Mouse (Mus musculus) urinary bladder, postnatal 25 days (tissue): Measurements from ENCODE around the gene Fam104a.
A peak's percentile ranks its signal among the peaks of the same experiment; 100 is the strongest.

Experiments used
- DNase-seq: peaks from one replicate; pipeline ENCODE4 v3.0.0; 2022; ENCODE audit warnings: low spot score

Gene Fam104a

DNA sequence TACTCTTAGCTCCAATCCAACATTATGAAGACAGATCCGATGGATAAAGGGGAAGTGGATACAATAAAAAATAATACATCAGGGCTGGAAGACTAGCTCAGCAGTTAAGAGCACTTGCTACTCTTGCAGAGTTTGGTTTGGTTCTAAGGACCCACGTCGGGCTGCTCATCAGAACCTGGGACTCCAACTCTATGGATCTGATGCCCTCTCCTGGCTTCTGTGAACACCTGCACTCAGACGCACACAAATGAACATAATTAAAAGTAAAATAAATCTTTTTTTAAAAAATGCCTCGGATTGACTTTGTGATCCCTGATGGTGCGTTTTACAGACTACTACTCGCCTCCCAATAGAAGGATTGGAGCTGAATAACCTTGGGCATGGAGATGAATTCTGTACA lies 53.3 kb downstream of the Fam104a start:
- no peak for DNase-seq

DNA sequence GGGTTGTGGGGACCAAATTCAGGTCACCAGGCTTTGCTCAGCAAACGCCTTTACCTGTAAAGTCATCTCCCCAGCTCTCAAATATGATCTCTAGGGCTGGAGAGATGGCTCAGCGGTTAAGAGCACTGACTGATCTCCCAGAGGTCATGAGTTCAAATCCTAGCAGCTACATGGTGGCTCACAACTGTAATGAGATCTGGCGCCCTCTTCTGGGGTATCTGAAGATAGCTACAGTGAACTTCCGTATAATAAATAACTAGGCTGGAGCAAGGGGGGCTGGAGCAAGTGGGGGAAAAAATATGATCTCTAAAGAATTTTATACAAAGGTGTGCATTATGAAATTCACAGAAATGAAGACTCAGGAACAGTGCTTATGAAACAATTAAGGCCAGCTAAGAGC lies 56.2 kb downstream of the Fam104a start:
- DNase-seq = no peak

DNA sequence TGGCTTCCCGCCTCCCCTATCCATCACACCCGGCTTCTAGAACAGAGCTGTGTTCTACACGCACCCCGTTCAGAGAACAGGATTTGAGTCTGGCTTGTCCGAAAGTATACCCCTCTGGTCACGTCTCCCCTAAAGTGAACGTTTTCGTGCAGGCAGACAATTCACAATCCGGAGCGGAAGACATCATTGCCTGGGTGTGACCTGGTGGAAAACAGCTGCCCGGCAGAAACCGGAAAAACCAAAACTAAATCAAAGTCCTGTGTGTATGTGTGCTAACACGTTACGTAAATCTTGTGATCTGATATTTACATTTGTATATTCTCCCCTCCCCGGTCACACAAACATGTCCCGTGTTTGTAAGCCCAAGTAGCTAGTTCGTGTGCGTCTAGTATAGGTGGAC lies 58.5 kb downstream of the Fam104a start:
- DNase-seq = no peak

DNA sequence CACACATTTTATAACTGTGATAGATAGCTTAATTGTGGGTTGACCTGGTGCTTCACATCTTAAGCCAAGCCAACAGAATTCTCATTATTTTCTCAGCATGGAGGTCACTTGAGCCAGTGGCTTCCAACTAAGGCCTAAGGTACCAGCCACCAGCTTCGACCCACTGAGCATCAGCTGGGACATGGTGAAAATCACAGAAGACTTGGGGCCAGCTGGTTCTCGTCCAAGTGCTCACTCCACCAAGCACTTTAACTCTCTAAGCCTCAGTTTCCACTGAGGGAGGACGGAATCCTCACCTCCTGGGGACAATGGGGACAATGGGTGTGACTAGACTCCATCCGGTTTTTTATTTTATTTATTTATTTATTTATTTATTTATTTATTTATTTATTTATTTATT lies 61.9 kb downstream of the Fam104a start:
- no peak for DNase-seq

DNA sequence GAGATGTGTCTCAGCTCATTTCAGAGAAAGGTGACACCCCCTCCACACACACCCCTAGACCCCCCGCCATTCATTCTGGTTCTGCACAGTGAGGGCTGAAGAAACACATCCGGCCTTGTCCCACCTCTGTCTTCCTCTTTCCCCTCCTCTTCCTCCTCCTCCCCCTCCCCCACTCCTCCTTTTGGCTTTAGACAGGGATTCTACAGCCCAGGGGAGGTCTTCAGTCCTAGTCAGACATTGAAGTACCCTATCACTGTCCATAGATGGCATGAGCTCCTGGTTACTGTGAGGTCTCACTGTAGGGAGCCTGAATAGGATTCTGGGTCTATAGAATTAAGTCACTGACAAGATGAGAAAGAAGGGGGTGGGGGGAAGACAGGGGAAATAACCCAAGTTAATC lies 63.0 kb downstream of the Fam104a start:
- DNase-seq = no peak

DNA sequence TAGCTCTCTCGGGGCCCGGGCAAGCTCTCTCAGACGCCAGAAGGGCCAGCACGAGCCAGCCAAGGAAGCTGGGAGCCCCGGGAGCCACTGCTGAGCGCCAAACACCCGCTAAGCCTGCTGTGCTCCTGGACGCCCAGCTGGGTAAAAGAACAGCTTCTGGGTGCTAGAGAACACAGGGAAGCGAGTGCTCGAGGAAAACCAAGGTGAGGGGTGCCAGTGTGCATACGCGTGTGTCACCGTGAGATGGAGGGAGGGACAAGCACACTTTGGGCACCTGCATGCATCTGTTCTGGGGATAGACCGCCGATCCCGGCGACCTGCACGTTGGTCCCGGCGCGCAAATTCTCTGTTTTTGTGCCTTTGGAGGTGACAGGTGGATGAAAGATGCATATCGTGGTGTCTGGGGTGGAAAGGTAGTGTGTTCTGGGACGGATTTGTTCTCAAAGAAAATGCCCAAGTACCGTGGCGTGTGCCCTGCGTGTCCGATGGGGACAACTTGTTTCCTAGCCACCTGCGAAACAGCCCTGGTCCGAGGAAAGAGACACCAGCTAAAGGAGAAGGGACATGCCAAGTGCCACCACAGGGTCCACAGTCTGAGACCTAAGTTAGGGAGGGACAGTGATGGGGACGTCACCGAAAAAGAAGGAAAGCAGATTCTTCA lies 64.4 kb downstream of the Fam104a start:
- DNase-seq = no peak

DNA sequence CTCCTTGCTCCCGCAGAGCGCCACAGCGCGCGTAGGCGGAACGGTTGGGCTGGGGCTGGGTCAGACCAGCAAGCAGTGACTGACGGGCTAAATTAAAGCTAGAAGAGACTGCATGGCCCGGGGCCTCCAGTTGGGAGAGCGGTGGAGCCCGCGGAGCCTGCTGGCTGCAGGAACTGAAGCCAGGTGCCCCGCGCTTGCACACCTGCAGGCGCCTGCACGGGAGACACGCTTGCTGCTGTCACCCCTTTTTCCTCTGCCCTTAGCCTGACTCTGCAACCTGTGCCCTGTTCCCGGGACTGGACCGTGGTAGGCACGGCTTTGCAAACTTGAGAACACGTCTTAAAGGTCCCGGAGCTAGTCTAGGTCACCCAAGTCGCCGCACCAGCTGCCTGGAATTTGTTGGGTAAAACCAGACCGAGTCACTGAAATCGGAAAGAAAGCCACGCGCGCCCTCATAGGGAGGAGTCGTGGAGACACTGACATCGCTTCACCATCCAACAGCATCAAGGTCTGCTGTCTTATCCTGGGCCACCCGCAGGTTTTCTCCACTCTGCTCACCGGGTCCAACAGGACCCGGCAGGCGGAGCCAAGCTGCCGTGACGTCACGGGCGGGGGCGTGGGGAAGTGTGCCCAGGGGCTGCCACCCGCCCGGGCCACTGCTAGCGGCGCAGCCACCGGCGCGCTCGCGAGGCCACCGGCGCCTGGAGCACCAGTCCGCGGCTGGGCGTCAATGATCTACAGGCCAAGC lies 65.1 kb downstream of the Fam104a start, which contains the start of gene Sstr2:
Sstr2 (plus strand) TSS at position 671 of the 748 bp plus-strand sequence.
- peak; percentile 43 for DNase-seq

DNA sequence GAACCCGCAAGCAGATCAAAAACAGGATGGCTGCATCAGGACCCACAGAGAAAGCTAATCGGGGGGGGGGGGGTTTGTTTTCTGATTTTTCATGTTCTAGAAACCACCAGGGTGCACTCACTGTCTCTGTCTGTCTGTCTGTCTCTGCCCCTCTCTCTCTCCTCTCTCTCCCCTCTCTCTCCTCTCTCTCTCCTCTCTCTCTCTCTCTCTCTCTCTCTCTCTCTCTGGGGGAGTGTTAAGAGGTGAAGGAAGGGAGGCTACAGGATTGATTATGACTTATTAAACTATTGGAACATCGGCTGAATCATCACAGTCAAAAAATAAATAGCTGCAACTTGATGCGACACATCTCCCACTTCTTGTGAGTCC lies 65.7 kb downstream of the Fam104a start:
- no peak for DNase-seq

DNA sequence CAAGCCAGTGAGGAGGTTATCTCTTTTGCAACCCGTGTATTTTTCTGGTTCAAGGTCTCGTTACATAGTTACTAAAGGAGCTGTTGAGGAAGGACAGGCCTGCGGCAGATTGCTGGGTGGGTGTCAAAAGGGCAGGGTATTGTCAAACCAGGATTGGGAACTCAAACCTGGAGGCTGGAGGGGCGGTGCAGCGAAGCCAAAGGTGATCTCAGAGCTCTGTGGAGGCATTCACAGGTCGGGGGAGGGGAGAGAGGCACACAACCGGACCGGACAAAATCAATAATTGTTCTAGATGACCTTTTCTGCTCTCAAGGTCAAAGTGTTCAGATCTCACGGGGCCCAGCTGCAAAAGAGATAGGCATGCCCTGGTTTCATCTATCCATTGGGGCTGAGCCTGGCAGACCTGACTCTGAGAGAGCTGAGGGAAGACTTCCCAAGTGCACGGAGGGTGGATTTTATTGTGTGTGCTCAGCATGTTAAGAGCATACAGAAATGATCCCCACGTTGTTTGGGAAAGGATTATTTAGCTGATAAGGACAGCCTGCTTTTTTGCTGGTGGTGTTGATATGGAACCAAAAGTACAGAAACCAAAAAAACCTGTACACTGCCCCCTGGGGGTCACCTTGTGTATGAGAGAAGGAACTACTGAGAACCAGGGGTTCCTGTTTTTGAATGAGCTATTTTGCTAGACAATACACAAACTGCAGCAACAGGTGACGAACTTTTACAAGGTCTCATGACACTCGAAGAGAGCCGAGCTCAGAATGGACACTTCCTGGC lies 66.6 kb downstream of the Fam104a start:
- peak; percentile 65 for DNase-seq

DNA sequence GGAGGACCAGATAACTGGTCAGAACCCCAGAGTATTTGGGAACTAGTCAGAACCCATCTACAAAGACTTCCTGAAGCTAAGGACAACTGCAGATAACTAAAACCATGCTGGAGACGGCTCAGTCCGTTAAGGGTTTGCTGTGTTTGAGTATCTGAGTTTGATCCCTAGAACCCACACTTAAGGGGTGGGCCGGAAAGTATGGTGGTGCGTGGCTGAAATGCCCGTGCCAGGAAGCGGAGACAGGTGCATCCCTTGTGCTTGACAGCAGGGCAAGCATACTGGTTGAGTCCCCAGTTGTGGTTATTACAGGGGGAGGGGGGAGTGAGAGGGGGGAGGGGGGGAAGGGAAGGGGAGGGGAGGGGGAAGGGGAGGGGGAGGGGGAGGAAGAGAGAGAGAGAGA lies 69.5 kb downstream of the Fam104a start:
- no peak for DNase-seq

DNA sequence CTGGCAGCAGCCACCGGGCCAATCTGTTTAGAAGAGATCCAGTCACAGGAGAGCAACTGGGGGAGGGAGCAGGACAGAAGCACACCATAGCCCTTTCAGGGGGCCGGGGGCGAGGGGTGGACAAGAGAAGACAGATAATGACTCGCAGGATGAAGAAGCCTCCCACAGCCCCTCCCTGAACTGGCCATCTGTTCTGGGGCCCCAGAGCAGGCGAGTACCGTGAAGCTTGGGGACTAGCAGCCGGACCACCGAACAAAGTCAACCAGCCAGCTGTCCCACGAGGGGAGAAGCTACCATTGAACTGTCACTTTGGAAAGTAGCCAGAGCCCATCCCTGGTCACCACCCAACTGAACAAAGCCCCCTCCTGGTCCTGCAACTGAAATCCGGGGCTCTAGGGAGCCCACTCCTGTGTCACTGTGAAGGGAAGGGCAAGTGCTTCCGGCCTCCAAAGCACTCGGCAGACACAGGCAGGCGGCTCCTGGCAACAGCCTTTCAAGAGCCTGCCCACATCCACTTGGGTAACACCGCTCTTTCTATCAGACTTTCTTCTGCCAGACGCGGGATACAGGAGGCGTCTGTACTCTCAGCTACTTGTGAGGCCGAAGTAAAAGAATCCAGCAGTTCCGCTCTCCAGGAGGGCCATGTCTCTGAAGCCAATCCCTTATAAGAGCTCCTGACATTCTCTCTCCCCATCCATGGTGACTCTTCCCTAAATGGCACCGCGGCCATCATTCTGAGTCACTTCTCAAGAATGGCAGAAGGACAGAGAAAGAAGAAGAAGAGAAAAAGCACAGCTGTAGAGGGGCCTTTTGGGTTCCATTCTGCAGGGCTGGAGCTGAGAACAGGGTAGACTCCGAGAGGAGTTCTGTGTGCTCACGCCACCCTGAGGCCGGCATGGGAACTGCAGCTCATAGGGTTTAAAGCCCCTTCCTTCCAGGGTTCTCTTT lies 72.0 kb downstream of the Fam104a start:
- DNase-seq = no peak
